Mouse (Mus musculus): Measurements from ENCODE around the gene Ccdc149.

DNA sequence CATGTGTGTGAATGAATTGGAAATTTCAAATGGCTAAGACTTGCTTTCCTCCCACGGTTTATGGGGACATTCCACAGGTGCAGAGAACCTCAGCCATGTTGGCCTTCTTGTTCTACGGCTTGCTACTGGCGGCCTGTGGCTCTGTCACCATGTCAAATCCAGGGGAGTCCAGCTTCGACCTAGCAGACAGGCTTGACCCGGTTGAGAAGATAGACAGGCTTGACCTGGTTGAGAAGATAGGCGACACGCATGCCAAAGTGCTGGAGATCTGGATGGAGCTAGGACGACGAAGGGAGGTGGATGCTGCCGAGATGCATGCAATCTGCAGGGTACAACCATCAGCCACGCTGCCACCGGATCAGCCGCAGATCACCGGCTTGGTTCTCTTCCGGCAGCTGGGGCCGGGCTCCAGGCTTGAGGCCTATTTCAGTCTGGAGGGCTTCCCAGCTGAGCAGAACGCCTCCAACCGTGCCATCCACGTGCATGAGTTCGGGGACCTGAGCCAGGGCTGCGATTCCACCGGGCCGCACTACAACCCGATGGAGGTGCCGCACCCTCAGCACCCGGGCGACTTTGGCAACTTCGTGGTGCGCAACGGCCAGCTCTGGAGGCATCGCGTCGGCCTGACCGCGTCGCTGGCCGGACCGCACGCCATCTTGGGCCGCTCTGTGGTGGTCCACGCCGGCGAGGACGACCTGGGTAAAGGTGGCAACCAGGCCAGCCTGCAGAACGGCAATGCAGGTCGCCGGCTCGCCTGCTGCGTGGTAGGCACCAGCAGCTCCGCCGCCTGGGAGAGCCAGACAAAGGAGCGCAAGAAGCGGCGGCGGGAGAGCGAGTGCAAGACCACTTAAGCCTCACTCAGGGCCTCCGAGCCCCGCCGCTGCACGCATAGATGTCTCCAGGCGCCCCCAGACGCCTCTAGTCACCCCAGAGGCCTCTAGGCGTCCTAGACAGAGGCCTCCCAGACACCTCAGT lies 103.2 kb downstream of the Ccdc149 start:
- TF ChIP-seq EP300 (IDR thresholded peaks at IDR 0.05; ENCODE audit: low read depth) (no peak), CTCF (IDR thresholded peaks at IDR 0.05; ENCODE audit: low read depth) (no peak)

Measured in liver, postnatal 0 days (tissue).